Mouse (Mus musculus) lung, postnatal 0 days (tissue): ENCODE results near the gene Psmb10.

Experiments used
- CTCF ChIP-seq: IDR thresholded peaks from 2 replicates; pipeline ENCODE4 v1.5.1; 2016; ENCODE audit warnings: antibody characterized with exemption, mild to moderate bottlenecking
- EP300 ChIP-seq: IDR thresholded peaks from 2 replicates; pipeline ENCODE4 v1.6.1; 2016; ENCODE audit warnings: antibody characterized with exemption, mild to moderate bottlenecking, control low read depth

- TF ChIP-seq EP300 (no peak), CTCF (no peak)
Measured at GRCm38 (mm10) chr8:105965905-105966341, 27.7 kb upstream of the Psmb10 start, which contains the start of gene Slc12a4.
